Mouse (Mus musculus): ENCODE results near the gene Olfr288.

The Olfr288 gene

DNA sequence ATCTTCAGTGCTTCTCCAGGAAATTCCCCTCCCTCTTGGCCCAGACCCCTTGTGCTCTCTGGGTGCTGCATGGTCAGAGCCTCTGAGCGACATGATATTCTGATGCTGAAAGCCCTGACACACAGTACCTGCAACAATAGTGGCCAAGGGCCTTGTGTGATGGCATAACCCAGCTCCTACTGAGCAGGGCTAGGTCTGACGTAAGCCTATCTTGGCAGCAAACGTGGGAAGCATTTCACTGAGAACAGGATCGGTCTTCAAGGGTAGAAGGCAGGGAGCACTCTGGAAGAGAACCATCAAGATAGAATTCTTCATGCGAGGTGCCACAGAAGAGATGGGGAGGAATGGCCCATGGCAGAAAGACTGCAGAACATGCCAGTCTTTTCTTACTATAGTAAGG is 29.8 kb downstream of the Olfr288 start, which contains the start of gene Asb8:
TSS of gene Asb8 (minus strand) at position 101 of the 400 bp plus-strand sequence.
- peak; percentile 16 for DNase-seq

DNA sequence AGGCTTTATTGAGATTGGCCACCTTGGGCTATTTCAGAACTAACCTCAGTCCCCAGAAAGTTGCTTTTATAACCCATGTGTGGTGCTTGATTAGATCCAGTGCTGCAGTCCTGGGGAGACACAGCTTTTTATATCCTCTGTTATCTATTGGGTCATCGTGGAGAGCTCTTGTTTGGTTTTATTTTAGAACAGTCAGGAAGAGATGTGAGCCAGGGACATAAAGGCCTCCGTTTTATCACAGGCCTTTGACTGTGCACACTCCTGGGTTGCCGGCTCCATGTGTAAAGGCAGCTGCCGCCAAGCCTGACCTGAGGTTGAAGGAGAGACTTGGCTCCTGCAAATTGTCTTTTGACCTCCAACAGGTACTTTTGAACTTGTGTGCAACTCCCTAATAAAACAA is 32.8 kb downstream of the Olfr288 start:
- no peak for DNase-seq

DNA sequence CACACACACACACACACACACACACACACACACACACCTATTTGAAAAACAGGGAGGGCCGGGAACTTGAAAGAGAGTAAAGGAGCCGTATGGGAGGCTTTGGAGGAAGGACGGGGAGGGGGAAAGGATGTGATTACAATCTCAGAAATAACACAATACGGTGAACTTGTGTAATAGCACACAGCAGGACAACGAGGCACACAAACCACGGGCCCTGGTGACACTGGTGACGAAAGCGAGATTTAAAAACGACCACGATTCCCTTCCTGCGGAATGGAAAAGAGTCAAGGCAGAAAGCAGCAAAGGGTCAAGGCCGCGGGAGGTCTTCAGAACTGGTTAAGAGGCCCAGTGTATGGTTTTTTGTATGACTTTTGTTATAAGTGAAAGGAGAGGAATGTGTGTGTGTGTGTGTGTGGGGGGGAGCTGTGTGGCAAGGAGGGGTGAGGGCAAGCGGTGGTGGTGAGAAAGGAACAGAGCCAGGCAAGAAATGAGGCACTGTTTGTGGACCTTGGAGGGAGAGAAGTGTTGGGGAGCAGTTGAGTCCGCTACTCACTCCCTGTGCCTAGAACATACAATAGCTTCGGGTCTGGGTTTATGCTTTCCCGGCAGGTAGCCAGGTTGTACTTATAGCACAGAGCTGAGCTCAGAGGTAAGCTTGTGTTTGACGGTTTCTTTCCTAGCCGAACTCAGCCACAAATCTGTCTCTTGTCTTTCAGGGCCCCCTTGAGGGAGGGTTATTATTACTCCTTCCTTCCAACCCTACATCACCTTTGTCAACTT is 34.1 kb downstream of the Olfr288 start:
- DNase-seq = no peak

DNA sequence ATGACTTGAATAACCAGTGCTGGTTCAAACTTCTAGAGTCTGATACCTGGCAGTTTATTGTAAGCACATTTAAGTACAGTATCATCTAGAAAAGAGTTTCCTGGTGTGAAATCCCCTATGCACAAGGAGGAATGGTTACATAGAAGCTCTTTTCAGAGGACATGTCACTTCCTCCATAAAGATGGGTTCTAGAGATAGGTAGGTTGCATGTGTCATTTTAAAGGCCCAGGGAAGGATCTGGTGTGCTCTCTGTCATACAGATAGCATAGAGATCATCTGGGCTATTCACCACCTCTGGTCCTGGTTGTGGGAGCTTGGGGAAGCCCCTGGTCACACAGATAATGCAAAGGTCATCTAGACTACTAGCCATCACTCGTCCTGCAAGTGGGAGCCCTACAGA is 38.1 kb downstream of the Olfr288 start:
- no peak for DNase-seq

DNA sequence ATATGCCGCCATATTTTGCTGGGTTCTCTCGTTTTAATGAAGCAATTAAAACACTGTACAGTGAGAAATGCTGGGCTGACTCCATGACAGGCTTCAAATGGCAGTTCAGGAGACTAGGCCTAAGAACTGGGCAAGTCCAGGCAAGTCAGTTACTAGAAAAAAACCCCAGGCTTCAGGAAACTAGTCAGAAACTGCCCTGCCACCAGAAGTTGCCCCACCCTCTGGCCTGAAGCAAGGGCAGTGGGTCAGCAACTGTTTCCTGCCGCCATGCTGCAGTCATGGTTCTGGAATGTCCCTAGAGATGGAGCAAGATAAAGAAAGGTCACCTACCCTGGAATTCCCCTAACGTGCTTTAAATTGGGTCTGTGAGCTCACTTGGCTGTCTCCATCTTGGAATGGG is 39.4 kb downstream of the Olfr288 start:
- DNase-seq = no peak

DNA sequence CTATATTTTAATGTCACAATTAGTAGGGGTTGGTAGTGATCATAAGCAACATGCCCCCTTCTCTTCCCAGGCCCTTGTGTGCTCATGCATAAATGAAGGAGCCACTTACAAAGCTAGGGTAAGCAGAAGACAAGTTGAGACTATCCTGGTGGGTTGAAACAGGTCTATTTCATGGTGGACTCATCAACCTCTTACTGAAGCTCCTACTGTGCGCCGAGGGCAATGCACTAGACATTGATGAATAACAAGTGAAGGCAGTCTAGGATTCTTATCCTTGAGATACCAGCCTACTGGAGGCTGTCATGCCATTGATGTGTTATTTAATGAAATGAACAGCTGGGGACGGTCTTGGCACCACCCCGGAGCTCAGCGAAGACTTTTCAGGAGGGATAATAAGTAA is 40.1 kb downstream of the Olfr288 start:
- DNase-seq = no peak

DNA sequence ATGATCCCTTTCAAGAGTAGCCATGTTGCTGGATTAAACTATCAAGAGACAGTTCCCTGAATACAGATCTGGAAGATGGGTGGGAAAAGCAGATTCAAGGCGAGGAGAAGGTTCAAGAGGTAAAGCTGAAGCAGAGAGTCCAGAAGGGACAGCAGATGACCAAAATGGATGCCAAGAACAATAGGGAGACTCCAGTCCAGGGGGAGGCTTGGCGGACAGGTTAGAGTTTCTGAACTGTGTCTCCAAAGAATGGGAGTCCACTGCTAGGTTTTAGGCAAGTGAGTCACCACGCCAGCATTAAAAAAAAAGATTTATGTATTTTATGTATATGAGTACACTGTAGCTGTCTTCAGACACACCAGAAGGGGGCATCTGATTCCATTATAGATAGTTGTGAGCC is 40.7 kb downstream of the Olfr288 start:
- DNase-seq = no peak

DNA sequence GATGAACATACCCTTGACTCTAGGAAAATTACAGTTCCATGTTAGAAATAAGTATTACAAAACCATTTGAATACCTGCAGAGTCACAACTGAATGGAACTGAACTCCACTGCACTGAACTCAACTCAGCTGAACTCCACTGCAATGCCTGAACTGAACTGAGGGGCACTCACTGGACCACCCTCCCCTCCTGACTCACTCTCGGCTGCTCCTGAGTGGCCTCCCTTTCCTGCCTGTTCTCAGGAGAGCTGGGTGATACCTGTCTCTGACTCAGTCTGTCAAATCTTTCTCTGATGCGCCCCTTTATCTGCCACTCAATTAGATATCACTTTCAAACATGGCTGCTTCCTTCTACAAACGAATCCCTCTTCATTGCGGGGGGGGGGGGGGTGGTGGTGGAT is 41.2 kb downstream of the Olfr288 start:
- DNase-seq = no peak

DNA sequence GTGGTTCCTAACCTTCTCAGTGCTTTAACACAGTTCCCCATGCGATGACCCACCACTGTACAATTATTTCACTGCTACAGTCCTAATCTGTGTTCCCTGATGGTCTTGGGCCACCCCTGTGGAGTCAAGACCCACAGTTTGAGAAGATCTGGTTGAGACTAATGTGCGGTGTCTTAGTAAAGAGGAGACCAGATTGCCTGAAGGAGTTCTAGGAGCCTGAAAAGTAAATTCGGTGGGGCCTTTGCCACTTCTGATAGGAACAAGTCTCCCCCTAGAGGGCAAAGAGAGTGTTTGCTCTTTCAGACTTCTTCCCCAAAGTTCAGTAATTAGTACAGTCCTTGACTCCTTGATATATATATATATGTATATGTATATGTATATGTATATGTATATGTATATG is 41.7 kb downstream of the Olfr288 start:
- no peak for DNase-seq

DNA sequence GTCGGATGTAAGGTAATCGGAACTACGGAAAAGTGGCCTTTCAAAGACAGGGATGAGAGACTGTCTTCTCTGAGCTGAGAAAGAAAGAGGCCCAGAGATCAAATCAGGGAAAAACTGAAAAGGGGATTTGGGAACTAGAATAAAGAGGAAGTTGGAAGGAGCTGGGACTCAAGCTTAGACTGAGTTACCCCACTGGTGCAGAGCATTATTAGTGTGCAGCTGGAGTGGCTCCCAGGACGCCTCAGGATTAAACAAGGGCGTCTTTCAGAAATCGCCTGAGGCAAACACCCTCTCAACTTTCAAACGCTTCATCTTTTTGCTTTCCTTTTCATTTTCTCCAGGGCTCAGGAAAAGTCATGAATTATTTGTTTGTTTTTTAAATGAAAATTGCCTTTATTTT is 42.4 kb downstream of the Olfr288 start:
- no peak for DNase-seq

DNA sequence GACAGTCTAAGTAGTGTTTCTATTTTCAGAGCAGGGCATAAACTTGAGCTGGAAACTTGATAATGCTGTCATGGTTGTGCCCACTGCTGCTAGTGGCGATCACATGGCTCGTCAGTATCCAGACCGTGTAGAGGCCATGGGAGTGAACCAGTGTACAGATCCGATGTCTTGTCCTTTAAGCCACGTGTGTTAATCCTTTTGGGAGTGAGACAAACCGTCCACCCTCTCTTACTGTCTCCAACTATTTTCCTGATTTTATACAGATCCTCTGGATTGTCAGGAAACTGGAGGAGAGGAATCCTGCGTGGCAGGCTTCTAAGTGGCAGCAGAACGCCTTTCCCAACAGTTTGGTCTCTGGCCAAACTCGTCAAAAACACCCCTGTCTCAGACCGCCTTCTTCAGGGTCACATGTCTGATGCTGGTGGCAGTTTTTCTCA is 46.2 kb downstream of the Olfr288 start:
- no peak for DNase-seq

DNA sequence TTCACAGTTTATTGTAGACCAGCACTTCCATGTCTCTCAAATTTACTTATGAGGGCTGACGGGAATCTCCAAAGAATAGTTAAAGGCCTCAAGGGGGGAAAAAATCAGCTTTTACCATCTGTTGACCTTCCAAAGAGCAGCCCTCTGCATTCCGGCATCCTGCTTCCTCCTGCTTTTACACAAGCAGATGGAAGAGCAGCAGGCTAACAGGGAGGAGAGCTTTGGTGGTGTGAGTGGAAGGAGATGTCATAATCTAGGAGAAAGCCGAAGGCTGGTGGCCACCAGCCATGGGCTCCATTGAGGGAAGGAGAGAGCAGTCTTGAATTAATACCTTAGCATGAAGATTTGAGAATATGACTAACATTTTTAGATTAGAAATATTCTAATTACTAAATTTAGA is 47.0 kb downstream of the Olfr288 start:
- DNase-seq = peak; percentile 84

DNA sequence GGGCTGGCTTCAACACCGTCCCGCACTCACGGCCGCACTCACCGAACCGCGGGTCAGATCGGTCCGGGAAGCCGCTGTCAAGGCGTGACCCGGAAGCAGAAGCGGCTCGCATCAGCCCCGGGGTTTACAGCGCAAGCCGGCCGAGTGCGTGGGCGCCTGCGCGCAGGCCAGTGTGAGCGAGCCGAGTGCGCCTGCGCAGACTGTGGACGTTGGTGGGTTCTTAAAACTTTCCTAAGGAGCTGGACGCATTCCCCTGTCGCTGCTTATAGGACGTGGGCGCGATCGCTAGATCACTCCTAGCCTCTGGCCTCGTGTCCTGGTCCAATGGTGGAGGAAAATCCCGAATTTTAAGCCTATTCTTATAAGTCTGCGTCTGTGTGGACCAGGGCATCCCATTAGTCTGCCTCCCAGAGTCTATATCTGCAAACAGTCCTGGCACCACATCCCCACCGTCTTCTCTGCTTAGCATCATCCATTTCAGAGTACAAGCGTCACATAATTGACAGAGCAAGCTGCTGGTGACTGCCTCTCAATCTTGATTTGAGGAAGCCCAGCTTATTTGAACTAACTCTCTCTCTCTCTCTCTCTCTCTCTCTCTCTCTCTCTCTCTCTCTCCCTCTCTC is 49.7 kb downstream of the Olfr288 start:
- peak; percentile 93 for DNase-seq

DNA sequence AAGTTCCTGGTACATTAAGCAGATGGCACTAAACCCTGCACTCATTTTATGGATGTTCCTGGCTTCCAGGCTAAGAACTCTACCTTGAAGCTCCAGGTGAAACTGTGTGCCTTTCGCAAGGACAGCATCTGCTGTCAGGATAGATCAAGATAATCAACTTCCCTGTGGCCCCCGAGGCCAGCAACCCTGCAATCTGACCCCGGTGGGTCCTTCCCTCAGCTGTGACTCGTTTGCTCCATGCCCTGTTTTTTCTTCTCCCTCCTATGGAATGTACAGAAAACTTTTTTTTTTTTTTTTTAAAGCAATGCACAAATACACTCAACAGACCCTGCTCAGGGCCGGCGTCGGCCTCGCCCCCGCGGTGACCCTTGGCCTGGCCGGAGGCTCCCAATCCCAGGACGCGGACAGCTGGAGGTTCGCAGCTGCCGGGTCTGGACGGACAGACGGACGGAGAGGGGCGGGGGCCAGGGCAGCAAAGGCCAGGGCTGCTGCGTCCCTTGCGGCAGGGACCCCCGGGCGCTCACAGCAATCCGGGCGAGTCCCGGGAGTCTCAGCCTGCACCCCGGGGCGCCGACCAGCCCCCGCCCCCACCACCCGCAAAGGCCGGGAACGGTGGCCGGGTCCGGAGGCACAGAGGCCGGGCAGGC is 50.4 kb downstream of the Olfr288 start:
- no peak for DNase-seq

DNA sequence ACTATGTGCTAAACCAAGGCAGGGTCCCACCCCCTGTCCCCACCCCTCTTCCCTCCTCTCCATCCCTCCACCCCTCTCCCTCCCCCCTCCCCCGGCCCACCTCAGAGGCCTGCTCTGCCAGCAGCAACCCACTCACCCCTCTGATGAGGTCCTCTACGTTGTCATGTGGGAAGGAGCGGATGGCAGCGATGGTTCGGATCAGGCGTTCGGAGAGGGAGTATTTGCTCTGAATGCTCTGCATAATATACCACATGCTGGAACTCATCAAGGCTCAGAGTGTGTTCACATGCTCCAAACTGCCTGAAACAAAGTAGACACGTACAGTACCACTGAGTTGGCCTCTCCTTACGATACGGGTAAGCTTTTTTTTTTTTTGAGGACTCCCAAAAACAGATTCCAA is 52.8 kb downstream of the Olfr288 start:
- no peak for DNase-seq

DNA sequence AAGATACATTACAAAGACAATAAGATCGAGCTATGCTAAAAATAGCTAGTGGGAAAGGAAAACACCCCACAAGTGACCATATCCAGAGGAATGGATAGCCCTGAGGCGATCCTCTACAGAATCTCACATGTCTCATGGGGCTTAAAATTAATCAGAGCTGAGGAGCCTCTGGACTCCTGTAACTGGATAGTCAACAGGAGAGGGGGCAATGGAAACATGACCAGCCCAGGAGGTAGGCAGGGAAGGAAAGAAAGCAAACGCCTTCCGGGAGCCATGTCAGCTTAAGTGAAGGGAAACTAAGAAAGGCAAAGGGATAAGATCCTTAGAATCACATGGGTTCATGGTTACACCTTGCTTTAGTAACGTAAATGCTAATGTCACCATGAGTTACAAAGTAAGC is 54.5 kb downstream of the Olfr288 start:
- no peak for DNase-seq

DNA sequence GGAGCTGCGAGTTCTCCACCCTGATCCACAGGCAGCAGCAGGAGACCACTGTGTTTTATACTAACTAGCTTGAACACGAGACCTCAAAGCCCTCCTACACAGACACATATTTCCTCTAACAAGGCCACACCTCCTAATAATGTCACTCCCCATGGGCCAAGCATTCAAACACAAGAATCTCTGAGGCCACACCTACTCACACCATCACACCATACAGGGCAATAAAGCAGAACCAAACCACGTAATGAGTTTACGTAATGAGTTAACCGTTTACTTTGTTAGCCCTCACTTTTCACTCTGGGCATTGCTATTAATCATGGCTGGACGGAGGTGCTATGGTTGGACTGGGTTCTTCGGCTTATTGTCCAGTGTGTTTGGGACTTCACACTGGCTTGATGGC is 55.6 kb downstream of the Olfr288 start:
- no peak for DNase-seq

DNA sequence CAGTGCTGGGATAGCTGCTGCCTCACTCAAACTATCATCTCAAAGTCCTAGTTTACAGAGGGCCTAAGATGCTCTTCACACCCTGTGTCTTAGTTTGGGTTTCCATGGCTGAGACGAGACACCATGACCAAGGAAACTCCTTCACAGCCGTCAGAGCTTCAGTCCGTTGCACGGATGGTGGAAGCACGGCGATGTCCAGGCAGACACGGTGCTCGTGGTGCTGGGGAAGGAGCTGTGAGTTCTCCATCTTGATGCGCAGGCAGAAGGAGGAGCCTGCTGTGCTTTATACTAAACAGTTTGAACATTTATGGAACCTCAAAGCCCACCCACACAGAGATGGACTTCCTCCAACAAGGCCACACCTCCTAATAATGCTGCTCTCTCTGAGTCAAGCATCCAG is 58.5 kb downstream of the Olfr288 start:
- DNase-seq = no peak

Data from cerebellum, adult 9-11 months (tissue).